Mouse (Mus musculus) heart, adult 2 months (tissue): Measurements from ENCODE around the gene Eno1.

Experiments used
- CTCF ChIP-seq: fragments of 200-600 bp; IDR thresholded peaks from 2 replicates; pipeline ENCODE4 v1.8.1; 2022; ENCODE audit warnings: antibody characterized with exemption, mild to moderate bottlenecking, moderate library complexity
- POLR2A ChIP-seq: fragments of 200-500 bp; IDR thresholded peaks from 2 replicates; pipeline ENCODE4 v1.6.1; 2011; ENCODE audit warnings: mild to moderate bottlenecking, low read depth, low read length, control low read depth; ENCODE audit not compliant: insufficient read depth

DNA sequence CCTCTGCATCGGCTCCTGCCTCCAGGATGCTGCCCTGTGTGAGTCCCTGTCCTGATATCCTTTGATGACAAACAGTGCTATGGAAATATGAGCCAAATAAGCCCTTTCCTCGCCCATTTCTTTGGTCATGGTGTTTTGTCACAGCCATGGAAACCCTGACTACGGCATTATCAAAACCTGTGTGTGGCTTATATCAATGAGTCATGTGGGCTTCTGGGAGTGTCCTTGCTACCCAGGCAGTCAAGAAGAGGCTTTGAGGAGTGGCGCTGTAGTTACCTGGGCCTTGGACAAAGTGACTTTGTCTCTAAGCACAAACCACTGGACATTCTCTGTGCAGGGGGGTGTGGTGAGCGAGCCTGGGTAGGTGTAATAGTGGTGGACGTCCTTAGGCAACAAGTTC lies 44.3 kb upstream of the Eno1 start:
- no peak for TF ChIP-seq CTCF
- TF ChIP-seq POLR2A: no peak
